Mouse (Mus musculus) cortical plate, adult 2 months (tissue): ENCODE measurements around the gene Pla2g4a. TPM values are rescaled to one million over a fixed set of nuclear protein-coding genes. Genes with fewer than 3 reads are reported as not detected.
"Not testable (repeated sequence)": the region's sequence is repeated elsewhere in the genome, so short reads cannot be mapped to it uniquely, and the experiment has no call there.

ENCODE experiments used
- H3K27ac ChIP-seq: fragments of 200-500 bp; 2 replicates; pipeline ENCODE4 v1.5.1; 2012; ENCODE audit warnings: low read length, control low read depth, inconsistent platforms; ENCODE audit not compliant: insufficient read depth
- H3K4me1 ChIP-seq: fragments of 200-500 bp; 2 replicates; pipeline ENCODE4 v1.6.1; 2011; ENCODE audit warnings: low read length; ENCODE audit not compliant: control insufficient read depth, insufficient read depth
- H3K4me3 ChIP-seq: fragments of 200-500 bp; 2 replicates; pipeline ENCODE4 v1.5.1; 2011; ENCODE audit warnings: mild to moderate bottlenecking, low read length, control low read depth; ENCODE audit not compliant: insufficient read depth
- CTCF ChIP-seq: fragments of 200-500 bp; IDR thresholded peaks from 2 replicates; pipeline ENCODE4 v1.5.1; 2011; ENCODE audit warnings: mild to moderate bottlenecking, control low read depth, low read length; ENCODE audit not compliant: insufficient read depth; ENCODE audit errors: extremely low read depth
- POLR2A ChIP-seq: fragments of 200-500 bp; IDR thresholded peaks from 2 replicates; pipeline ENCODE4 v1.6.1; 2011; ENCODE audit warnings: mild to moderate bottlenecking, low read length, control low read depth; ENCODE audit not compliant: insufficient read depth; ENCODE audit errors: extremely low read depth
- polyA plus RNA-seq: library from polyadenylated mRNA; depleted of rRNA; stranded (reverse); fragments of >200 nt; gene quantifications from 2 replicates; pipeline ENCODE4 v1.2.3, GENCODE M21; 2012

Gene Pla2g4a
- polyA plus RNA-seq, 1 experiment: 4.6 TPM

DNA sequence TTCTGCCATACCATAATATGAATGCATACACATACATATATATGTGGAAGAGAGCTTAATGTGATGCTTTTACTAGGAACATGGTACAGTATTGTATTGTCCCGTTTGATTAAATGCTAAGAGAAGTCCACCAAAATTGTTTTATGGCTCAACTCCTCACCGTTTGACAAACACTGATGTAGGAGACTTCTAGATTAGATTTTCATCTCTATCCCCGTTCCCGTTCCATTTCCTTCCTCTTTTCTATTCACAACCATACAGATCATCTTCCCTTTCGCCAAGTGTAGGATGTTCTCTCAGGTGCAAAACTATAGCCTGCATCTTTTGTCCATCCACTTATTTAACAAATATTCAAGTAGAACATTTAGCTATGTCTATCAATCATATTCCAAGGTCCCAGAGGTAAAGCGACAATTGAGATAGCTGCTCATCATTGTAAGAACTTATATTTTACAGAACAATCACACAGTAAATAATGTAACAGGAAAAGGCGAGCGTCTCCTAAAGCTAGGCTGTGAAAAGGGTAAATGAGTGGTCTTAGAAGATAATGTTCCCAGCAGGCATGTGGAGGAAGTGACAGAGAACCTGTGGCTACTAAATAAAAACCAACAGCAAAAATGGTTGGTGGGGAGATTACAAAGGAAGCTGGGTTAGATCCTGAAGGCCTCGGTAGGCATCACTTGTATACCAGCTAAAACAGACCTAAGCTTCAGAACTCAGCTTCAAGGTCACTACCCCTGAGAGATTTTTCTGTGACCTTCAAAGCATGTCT lies 21.6 kb downstream of the Pla2g4a start:
- Histone ChIP-seq H3K27ac (no peak overlapping the region), H3K4me1 (no peaks in the 10 kb centered on the region), H3K4me3 (no peak overlapping the region)
- TF ChIP-seq CTCF (no peak), POLR2A (no peak)

DNA sequence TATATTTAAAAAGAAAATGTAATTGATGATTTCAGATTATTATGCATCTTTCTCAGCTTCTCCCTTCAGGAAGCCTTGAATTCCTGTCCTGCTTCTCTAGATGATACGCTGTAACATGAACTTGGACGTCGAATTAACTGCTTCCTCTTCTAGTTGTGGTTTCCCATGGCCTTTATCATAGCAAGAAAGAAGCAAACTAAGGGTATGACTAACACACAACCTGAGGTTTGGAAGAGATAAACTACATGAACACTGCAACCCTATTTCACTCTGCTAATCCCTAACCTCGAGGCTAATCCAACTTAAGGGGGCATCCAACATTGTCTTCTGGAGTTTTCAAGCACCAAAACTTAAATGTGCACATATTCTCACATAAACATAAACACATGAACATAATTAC lies 23.3 kb downstream of the Pla2g4a start:
- Histone ChIP-seq H3K27ac (no peak overlapping the region), H3K4me3 (no peak overlapping the region), H3K4me1 (no peaks in the 10 kb centered on the region)
- TF ChIP-seq POLR2A: no peak
- no peak for TF ChIP-seq CTCF

DNA sequence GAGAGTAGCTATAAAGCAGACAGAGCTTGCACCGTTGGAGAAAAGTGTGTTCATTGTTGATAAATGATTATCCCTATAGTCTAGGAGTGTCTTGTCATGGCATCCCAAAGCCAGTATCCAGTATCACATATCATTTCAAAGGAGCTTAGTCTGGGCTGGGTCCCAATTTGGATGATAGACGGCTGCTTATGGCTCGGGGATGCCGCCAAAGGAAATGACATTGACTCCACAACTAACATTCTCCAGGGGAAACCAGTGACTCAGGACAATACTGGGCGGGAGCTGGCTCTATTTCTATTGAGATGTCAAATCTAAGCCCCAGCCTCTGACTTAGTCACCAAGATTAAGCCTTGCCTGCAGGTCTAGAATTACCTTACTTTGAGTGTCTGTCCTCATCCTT lies 31.9 kb downstream of the Pla2g4a start:
- Histone ChIP-seq H3K4me1 (no peaks in the 10 kb centered on the region), H3K4me3 (no peak overlapping the region), H3K27ac (no peak overlapping the region)
- no peak for TF ChIP-seq POLR2A
- TF ChIP-seq CTCF: no peak

DNA sequence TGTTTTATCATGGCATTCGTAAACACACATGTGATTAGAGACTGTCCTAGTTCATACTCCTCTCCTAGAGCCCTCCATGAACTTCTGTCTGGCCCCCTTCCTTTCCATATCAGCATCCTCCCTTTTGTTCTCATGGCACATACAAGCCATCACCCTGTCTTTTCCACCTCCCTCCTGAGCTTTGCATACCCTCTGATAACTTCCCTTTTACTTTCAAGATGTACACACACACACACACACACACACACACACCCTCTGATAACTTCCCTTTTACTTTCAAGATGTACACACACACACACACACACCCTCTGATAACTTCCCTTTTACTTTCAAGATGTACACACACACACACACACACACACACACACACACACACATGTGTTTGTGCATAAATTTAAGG lies 37.4 kb downstream of the Pla2g4a start:
- not testable (repeated sequence) for H3K4me1 ChIP-seq, H3K27ac ChIP-seq, H3K4me3 ChIP-seq

DNA sequence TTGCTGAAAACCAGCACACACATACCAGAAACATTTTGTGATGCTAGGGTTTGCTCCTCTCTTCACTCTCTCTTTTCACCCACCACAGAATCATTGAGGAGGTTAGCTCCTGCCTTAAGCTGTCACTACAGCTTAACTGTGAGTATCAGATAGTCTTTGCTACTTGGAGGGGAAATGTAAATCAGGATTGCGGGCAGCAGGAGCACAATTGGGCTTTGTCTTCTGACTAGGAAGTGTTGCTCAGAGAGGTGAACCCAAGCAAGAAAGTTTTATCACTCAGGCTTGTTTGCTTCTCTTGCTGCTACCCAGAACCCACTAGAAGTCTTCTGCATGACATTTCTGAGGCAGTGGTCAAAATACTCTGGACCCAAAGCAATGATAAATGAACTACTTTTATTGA lies 38.9 kb downstream of the Pla2g4a start:
- H3K27ac ChIP-seq: no peak overlapping the region
- H3K4me1 ChIP-seq: no peaks in the 10 kb centered on the region
- TF ChIP-seq POLR2A (no peak), CTCF (no peak)
- no peak overlapping the region for H3K4me3 ChIP-seq

DNA sequence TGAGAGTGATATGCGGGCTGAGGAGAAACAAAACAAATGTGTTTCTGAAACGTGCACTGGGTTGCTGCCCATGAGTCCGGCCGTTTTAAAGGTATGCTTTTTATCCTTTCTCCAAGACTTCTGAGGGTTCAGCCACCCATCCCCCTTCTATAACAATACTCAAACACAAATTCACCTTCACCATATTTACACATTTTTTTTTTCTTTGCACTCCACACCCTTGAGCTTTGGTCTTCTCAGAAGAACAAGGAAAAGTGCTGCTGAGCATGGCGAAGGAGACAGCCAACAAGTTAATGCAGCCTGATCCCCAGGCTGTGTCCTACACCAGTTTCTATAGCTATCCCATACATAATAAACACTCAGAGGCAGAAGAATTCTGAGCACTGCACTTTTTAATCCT lies 39.8 kb downstream of the Pla2g4a start:
- H3K27ac ChIP-seq: no peak overlapping the region
- no peak overlapping the region for H3K4me3 ChIP-seq
- H3K4me1 ChIP-seq: no peaks in the 10 kb centered on the region
- TF ChIP-seq POLR2A (no peak), CTCF (no peak)

- H3K4me1 ChIP-seq: no peaks in the 10 kb centered on the region
- TF ChIP-seq POLR2A (no peak), CTCF (no peak)
- no peak overlapping the region for H3K27ac ChIP-seq
- no peak overlapping the region for H3K4me3 ChIP-seq
Observed at GRCm38 (mm10) chr1:149919301-149919700, 41.8 kb downstream of the Pla2g4a start.

GRCm38 (mm10) chr1:149912984-149913383 lies 48.1 kb downstream of the Pla2g4a start:
- H3K4me1 ChIP-seq: no peaks in the 10 kb centered on the region
- no peak overlapping the region for H3K27ac ChIP-seq
- no peak overlapping the region for H3K4me3 ChIP-seq
- TF ChIP-seq CTCF (no peak), POLR2A (no peak)

DNA sequence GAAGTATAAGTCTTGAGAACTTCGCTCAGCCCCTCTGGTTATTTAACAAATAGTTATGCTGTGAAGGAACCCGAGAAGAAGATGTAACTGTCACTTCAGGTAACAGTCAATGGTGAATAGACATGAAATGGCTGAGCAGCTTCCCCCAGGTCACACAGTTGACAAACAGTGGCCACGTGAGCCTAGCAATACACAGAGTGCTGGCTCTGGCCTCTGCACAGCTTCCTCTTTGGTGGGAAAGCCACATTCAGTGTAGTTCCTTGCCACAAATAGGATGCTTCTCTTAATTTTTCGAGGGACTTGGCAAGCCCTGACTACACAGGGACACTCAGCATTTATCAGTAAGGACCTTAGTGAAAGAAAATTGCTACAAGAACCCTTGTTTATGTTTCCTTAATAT lies 50.0 kb downstream of the Pla2g4a start:
- no peak overlapping the region for H3K4me3 ChIP-seq
- no peaks in the 10 kb centered on the region for H3K4me1 ChIP-seq
- no peak overlapping the region for H3K27ac ChIP-seq
- TF ChIP-seq CTCF (no peak), POLR2A (no peak)

GRCm38 (mm10) chr1:149898001-149898625 lies 63.0 kb downstream of the Pla2g4a start:
- H3K4me1 ChIP-seq: no peaks in the 10 kb centered on the region
- H3K27ac ChIP-seq: no peak overlapping the region
- TF ChIP-seq POLR2A: no peak
- no peak for TF ChIP-seq CTCF
- H3K4me3 ChIP-seq: no peak overlapping the region

DNA sequence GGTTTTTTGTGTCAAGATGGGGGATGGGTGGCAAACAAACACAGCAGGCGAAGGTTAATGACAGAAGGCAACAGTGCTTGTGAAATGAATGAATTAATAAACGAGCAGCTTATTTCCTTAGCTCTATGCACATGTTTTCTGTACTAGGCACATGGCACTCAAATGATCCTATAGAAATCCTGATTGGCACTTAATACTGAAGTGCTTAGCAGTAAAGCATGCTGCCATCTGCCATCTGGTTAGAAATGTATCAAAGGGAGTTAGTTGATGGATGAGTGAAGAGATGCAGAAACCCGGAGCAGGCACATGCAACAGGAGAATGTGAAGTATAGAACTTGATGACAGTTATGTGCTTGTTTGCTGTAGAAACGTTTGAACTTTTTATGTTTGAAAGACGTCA lies 64.5 kb downstream of the Pla2g4a start:
- Histone ChIP-seq H3K27ac (no peak overlapping the region), H3K4me3 (no peak overlapping the region), H3K4me1 (no peaks in the 10 kb centered on the region)
- no peak for TF ChIP-seq POLR2A
- no peak for TF ChIP-seq CTCF
